Mouse (Mus musculus): ENCODE data around the gene Gm42417.

Gm42417 gene

DNA sequence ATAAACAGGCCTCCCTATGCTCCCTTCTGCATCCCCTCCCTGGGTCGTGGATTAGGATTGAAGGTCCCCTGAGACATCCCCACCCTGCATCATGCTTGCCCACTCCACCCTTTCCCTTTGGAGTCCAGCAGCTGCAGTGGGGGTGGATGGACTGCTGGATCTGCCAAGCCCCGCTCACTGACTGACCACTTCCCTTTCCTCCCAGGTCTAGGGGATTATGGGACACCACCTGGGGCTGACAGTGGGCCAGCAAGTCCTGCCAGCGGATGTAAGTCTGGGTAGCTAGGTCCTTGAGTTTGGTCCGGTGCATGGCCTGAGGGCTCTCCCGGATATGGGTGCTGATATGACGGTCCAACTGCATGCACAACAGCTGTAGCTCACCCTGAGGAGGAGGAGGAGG lies 24.9 kb upstream of the Gm42417 start:
- no peak for DNase-seq (ENCODE audit: low spot score in 2 of 2)

DNA sequence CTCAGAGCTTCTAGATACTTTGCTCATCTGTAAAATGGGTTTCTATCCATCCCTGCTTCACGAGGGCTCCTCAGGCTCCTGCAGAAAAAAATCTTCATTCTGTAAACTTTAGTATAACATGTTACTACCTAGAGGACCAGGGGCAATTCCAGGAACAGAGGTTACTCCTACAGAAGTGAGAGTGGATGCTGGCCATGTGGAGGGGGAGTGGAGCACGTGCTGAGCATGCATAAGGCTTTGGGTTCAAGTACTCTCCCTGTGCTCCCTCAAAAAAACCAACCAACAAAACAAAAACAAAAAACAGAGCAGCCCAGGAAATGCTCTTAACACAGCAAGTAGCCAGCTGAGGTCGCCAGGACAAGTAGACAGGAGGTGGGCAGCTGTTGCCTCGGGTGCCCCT lies 24.4 kb upstream of the Gm42417 start:
- DNase-seq (ENCODE audit: low spot score in 2 of 2), result no peak

GRCm38 (mm10) chr1:36563197-36563596 lies 24.0 kb upstream of the Gm42417 start:
- DNase-seq (ENCODE audit: low spot score in 2 of 2), result no peak

- no peak for DNase-seq (ENCODE audit: low spot score in 2 of 2)
Observed at GRCm38 (mm10) chr1:36562388-36562787, 23.2 kb upstream of the Gm42417 start.

- DNase-seq (ENCODE audit: low spot score in 2 of 2), result no peak
Observed at GRCm38 (mm10) chr1:36560903-36561302, 21.7 kb upstream of the Gm42417 start.

DNA sequence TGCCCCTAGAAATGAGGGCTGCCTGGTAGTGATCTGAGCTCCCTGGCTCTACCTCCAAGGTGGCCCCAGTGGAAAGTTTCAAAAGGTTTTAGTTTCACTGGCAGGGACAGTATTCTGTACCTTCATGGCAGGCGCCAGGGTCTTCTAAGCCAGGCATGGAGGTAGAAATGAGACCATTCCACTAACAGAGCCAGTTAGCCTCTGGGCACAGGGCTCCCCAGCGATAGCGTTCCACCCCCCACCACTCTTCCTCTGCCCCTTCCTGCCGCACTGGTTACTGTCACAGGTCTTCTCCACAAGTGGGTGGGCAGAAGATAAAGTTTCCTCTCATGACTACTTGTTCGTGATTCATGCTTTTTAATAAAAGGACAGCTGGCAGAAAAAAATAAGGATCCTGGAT lies 20.7 kb upstream of the Gm42417 start:
- no peak for DNase-seq (ENCODE audit: low spot score in 2 of 2)

DNA sequence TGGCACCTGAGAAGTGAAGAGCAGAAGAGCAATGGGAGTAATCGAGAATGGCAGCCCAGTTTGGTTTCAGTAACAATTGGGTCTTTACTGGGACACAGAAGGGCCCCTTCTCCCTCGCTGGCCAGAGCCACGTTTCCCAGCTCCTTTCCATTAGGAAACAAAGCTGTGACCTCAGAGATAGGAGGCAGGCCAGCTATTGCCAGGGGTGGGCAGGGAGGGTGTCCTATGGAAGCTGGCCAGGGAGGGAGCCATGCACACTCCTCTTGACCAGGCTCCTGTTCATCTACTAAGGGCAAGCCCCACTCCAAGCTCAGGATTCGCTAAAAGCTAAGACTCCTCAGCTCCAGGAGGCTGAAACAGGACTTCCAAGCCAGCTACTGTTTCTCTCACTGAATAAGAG lies 20.0 kb upstream of the Gm42417 start:
- no peak for DNase-seq (ENCODE audit: low spot score in 2 of 2)

DNA sequence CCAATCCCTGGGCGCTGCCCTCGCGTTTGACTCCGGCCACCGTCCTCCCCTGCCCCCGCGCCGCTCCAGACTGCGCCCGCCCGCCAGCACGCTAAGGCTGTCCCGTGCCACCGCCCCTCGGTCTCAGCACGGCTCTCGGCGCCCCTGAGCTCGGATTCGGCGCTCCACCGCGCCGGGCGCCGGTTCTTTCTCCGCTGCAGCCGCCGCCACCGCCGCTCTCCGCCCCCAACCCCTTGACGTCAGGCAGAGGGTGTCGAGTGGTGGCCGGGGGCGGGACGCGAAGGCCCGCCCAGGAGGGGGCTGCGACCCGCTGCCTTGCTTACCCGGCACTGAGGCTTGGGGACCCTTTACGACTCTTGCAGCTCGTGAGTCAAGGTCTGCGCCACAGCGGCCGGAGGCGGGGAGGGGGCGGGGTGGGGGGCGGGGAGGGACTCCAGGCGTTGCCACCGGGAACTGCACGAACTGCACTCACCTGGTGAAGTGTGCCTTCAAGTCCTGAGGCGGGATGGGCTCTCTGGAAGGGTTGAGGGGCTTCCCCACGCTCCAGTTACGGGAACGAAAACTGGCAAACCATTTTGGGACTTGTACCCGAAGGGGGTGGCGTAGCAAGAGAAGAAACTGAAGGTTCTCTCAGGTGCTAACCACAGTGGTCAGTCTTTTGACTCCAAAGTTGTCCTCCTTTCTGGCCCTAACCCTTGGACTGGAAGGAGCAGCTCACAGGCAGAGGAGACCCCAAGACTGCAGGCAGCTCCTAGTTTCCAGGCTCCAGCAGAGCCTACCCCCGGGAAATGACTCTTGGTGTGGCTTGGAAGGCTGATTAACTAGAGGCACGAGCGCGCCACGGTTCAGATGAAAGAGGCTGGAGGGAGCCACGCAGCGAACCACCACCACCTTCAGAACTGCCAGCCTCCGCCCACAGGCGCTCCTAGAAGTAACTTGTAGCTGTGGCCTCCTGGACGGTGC lies 19.1 kb upstream of the Gm42417 start, which contains the start of gene Sema4c:
Gene Sema4c (minus strand): TSS at position 319 of the 963 bp plus-strand sequence.
- peak; percentile 69 to 70 for DNase-seq (ENCODE audit: low spot score in 2 of 2)

DNA sequence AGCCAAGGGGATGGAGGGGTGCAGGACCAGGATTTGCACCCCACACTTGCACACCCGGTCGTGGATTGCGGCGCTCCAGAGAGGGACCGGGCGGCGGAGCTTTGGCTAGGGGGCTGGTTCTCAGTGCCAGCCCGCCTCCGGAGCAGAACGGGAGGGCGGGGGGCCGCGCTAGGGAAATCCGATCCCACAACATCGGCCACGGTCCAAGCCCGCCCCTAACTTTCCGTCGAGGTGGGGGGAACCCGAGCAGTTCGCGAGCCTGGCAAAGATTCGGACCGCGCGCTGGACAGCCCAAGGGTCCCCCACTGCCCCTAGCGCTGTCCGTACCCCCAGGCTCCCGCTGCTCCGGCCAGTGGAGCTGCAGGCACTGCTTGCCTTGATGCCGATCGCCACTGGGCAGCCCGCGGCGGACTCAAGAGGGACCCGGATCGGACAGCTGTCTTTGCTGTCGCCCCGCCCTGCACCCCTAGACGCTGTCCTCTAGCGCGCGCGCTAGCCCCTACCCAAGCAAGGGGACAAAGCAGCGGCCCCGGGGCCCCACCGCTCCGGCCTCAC lies 18.3 kb upstream of the Gm42417 start:
- peak; percentile 61 to 76 for DNase-seq (ENCODE audit: low spot score in 2 of 2)

- peak; percentile 92 to 94 for DNase-seq (ENCODE audit: low spot score in 2 of 2)
Observed at GRCm38 (mm10) chr1:36556553-36557456, 17.6 kb upstream of the Gm42417 start.

- no peak for DNase-seq (ENCODE audit: low spot score in 2 of 2)
Observed at GRCm38 (mm10) chr1:36555798-36556395, 16.7 kb upstream of the Gm42417 start.

GRCm38 (mm10) chr1:36554633-36555399 lies 15.6 kb upstream of the Gm42417 start:
- DNase-seq (ENCODE audit: low spot score in 2 of 2), result no peak

- no peak for DNase-seq (ENCODE audit: low spot score in 2 of 2)
Observed at GRCm38 (mm10) chr1:36552506-36552905, 13.3 kb upstream of the Gm42417 start.

GRCm38 (mm10) chr1:36551904-36552303 lies 12.7 kb upstream of the Gm42417 start:
- DNase-seq (ENCODE audit: low spot score in 2 of 2), result no peak

DNA sequence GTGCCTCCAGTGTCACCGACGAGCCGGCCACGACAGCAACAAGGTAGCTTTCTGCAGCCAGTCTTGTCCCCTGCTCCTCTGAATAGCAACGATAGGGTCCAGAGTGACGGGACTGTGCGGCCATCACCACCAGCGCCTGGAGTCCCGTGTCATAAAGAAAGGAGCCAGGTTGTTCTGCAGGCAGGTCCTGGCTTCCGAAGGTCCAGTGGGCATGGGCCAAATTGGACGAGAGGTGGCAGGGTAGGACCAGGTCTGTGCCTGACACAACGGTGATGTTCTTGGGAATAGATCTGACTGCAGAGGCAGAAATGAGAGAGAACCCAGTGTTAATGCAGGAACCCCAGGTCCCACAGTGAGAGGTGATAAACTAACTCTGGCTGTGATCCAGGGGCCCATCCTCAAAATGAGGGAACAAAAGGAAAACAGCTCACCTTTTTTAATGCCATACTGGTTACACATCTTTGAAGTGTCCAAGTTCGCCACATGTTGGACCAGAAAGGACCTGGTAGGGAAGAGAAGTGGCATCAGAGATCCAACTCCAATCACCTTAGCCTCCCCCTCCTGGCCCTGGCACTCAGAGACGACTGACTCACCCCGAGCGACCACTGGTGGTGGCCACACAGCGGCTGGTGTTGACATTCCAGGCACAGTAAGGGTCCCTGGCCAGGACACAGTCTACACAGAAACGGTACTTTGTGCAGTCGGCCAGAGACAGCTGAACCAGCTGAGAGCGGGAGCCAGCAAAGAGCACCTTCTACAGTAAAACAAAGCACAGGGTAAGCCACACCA lies 11.0 kb upstream of the Gm42417 start:
- DNase-seq (ENCODE audit: low spot score in 2 of 2), result no peak

- no peak for DNase-seq (ENCODE audit: low spot score in 2 of 2)
Observed at GRCm38 (mm10) chr1:36549491-36549890, 10.3 kb upstream of the Gm42417 start.

GRCm38 (mm10) chr1:36548771-36549170 lies 9.5 kb upstream of the Gm42417 start:
- DNase-seq (ENCODE audit: low spot score in 2 of 2), result no peak

DNA sequence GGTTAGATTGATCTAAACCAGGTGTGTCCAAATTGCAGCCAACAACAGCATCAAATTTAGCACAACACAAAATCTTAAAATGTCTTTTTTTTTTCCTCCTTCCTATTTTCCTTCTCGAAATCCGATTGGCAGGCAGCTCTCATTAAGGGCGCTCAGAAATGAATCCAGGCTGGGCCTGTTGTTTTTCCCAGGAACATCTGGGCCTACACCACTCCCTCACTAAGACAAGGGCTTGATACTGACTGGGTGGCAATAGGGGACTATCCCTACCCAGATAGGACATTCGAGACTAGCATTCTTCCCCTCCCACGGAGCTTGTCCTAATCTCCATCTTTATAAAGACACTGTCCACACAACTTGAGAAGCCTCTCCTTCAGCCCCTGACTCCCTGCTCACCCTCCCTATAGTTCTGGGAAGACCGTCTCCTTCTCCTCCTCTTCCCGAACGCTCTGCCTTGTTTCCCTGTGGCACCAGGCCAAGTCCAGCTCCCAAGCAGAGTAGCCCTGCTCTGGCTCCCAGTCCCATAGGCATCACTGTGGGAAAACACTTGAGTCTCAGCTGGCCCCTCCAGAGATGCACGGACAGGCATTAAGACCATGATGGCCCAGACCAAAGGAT lies 8.9 kb upstream of the Gm42417 start:
- DNase-seq (ENCODE audit: low spot score in 2 of 2), result peak in 1 of 2 experiments; percentile 33

GRCm38 (mm10) chr1:36546888-36547471 lies 7.8 kb upstream of the Gm42417 start, which contains the start of gene Ankrd39:
Ankrd39 (minus strand) TSS chr1:36547445.
- DNase-seq (ENCODE audit: low spot score in 2 of 2), result peak; percentile 96 to 98
